In the genomic region with DNA sequence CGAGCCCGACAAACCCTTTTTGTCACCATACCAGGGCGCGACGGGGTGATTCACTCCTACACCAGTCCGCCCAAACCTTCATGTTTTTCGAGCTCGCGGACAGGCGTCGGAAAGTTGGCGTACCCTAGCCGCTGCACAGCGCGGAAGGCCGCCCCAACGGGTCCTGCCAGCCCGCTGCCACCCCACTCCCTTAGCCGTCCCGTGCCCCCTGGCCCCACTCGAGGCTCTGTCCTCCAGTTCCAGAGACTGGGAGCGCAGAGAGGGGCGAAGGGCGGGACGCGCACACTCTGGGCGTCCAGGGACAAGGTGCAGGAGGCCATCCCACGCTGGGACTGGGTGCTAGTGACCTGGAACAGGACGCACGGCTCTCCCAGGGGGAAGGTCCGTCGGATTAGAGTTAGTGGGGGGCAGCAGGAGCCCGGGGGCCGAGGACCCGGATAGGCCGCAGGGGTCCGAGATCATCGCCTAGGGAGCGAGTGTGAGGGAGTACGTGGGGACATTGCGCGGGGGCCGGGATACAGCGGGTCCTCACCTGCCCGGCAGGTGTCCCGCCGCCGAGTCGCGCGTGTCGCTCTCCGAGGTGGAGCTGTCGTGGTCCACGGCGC, we compare ENCODE assay signal across 8 mouse cellular contexts. TPM values are rescaled to one million over a fixed set of nuclear protein-coding genes. Genes with fewer than 3 reads are reported as not detected.
DNase-seq lines count a peak whose midpoint lies in the region; ATAC-seq and TF ChIP-seq lines count a peak whose summit lies in the region.

Neu2 (plus strand) TSS at position 329 of the 605 bp plus-strand sequence.

- DNase-seq in cerebellum, adult 8-10 months, result no peak
- DNase-seq in thymus, adult 2 months, result no peak
- DNase-seq in thymus, postnatal 10 days (ENCODE audit: low spot score in 2 of 2), result no peak
- no peak for DNase-seq in left cerebral cortex, postnatal 14 days (ENCODE audit: low spot score in 2 of 2)

- H3K9me3 ChIP-seq in heart, embryonic 12.5 days (replicated peaks), result 0 out of 2 replicates have a peak, but pooled peaks cover 5% of the 10 kb centered on the region
- H3K9me3 ChIP-seq in kidney, embryonic 16.5 days (ENCODE audit: low read length), result no peaks in the 10 kb centered on the region
- no peaks in the 10 kb centered on the region for H3K9me3 ChIP-seq in midbrain, embryonic 13.5 days

- no peak for TF ChIP-seq POLR2A in thymus, adult 2 months (IDR thresholded peaks at IDR 0.05; ENCODE audit: control insufficient read depth, extremely low read depth, insufficient read depth, low read length, poor library complexity)

- peaks cover 5% of the 10 kb centered on the region; the same call in 1 of the 2 replicates for H3K4me1 ChIP-seq in thymus, adult 2 months (replicated peaks; ENCODE audit: control insufficient read depth, insufficient read depth, low read length)
- H3K4me1 ChIP-seq in heart, embryonic 12.5 days (replicated peaks), result peaks cover 11% of the 10 kb centered on the region
- peaks cover 7% of the 10 kb centered on the region for H3K4me1 ChIP-seq in kidney, embryonic 16.5 days (ENCODE audit: insufficient read depth, low read length)
- peaks cover 13% of the 10 kb centered on the region for H3K4me1 ChIP-seq in midbrain, embryonic 13.5 days (replicated peaks)

- peaks cover 16% of the 10 kb centered on the region for H3K27me3 ChIP-seq in thymus, adult 2 months (ENCODE audit: control insufficient read depth, insufficient read depth, low read length)
- peaks cover 68% of the 10 kb centered on the region for H3K27me3 ChIP-seq in heart, embryonic 12.5 days (replicated peaks)
- peaks cover 47% of the 10 kb centered on the region for H3K27me3 ChIP-seq in kidney, embryonic 16.5 days (ENCODE audit: insufficient read depth, low read length)
- peaks cover 39% of the 10 kb centered on the region for H3K27me3 ChIP-seq in midbrain, embryonic 13.5 days

- no peaks in the 10 kb centered on the region for H3K36me3 ChIP-seq in thymus, adult 2 months (ENCODE audit: control insufficient read depth, insufficient read depth, low read length)
- no peaks in the 10 kb centered on the region for H3K36me3 ChIP-seq in heart, embryonic 12.5 days
- no peaks in the 10 kb centered on the region for H3K36me3 ChIP-seq in kidney, embryonic 16.5 days (ENCODE audit: insufficient read depth, low read length)
- H3K36me3 ChIP-seq in midbrain, embryonic 13.5 days, result no peaks in the 10 kb centered on the region

- peak within 1 kb of the TSS; percentile 21 for H3K4me3 ChIP-seq in thymus, adult 2 months (ENCODE audit: control insufficient read depth, insufficient read depth, low read length)
- peak within 1 kb of the TSS; percentile 73 for H3K4me3 ChIP-seq in heart, embryonic 12.5 days
- H3K4me3 ChIP-seq in kidney, embryonic 16.5 days (ENCODE audit: low read length), result peak within 1 kb of the TSS; percentile 74
- H3K4me3 ChIP-seq in midbrain, embryonic 13.5 days (replicated peaks), result peak within 1 kb of the TSS; percentile 75

- peak within 1 kb of the TSS; percentile 69 for H3K9ac ChIP-seq in heart, embryonic 12.5 days
- peak within 1 kb of the TSS; percentile 68 for H3K9ac ChIP-seq in kidney, embryonic 16.5 days (replicated peaks; ENCODE audit: low read length)
- peak within 1 kb of the TSS; percentile 80 for H3K9ac ChIP-seq in midbrain, embryonic 13.5 days (replicated peaks)

- no peak for TF ChIP-seq CTCF in thymus, adult 2 months (IDR thresholded peaks at IDR 0.05; ENCODE audit: borderline replicate concordance, control insufficient read depth, extremely low read depth, insufficient read depth, low read length, poor library complexity)

- no peak within 1 kb of the TSS for H3K27ac ChIP-seq in thymus, adult 2 months (ENCODE audit: control insufficient read depth, insufficient read depth, low read length)
- no peak within 1 kb of the TSS for H3K27ac ChIP-seq in heart, embryonic 12.5 days (ENCODE audit: poor library complexity, severe bottlenecking)
- H3K27ac ChIP-seq in kidney, embryonic 16.5 days (ENCODE audit: low read length), result no peak within 1 kb of the TSS
- no peak within 1 kb of the TSS for H3K27ac ChIP-seq in midbrain, embryonic 13.5 days

- WGBS in thymus, adult 2 months, result 4% methylated on average over 56 of the region's 56 CpGs
- 1% methylated on average over 56 of the region's 56 CpGs for WGBS in heart, embryonic 12.5 days
- under 1% methylated on average over 56 of the region's 56 CpGs for WGBS in kidney, embryonic 16.5 days
- WGBS in midbrain, embryonic 13.5 days, result 2% methylated on average over 56 of the region's 56 CpGs

- peak within 1 kb of the TSS; percentile 99 for H3K4me2 ChIP-seq in heart, embryonic 12.5 days
- H3K4me2 ChIP-seq in kidney, embryonic 16.5 days (replicated peaks; ENCODE audit: low read depth, low read length), result peak within 1 kb of the TSS; percentile 99
- peak within 1 kb of the TSS; percentile 98 for H3K4me2 ChIP-seq in midbrain, embryonic 13.5 days (replicated peaks)

- intact Hi-C loops in left cerebral cortex, postnatal 14 days (cut with DNase I), result no loop called here

- peak; percentile 53; the same call in 1 of the 2 replicates for ATAC-seq in cerebellum, adult (ENCODE audit: insufficient number of reproducible peaks, low FRiP score, low TSS enrichment)
- peak; percentile 24; the same call in 1 of the 2 replicates for ATAC-seq in heart, embryonic 12.5 days (ENCODE audit: insufficient number of reproducible peaks, low FRiP score)
- ATAC-seq in kidney, embryonic 16.5 days (ENCODE audit: low FRiP score, low TSS enrichment), result peak; percentile 66
- ATAC-seq in midbrain, embryonic 13.5 days, result peak; percentile 61

RNA-seq across cellular contexts. Expression of gene Neu2, which starts in this region (rescaled TPM):
- polyA plus RNA-seq in thymus, adult 2 months (2012; rRNA removed), result 4.0 and 6.9 TPM in 2 replicates
- not detected in 2 replicates for polyA plus RNA-seq in heart, embryonic 12.5 days (2016; fragmentation: Nextera tagmentation; extraction: Ambion mirVana)
- 0.84 and 1.2 TPM in 2 replicates for polyA plus RNA-seq in kidney, embryonic 16.5 days (2015; fragmentation: Nextera tagmentation; extraction: Ambion mirVana)
- polyA plus RNA-seq in midbrain, embryonic 13.5 days (2015; fragmentation: Nextera tagmentation; extraction: Ambion mirVana), result not detected in 2 replicates
- 1 to 10 TPM; 3.4 to 3.5 TPM for total RNA-seq in left cerebral cortex, postnatal 14 days (2021)

Comparison
In these comparisons a context has a peak if more than half of its experiments do, and no peak if none do; other contexts are left out.
1. Peak in ATAC-seq, H3K4me3 ChIP-seq, H3K9ac ChIP-seq and H3K4me2 ChIP-seq in heart, embryonic 12.5 days; RNA of the gene not detected or under 1 TPM.
2. Peak in ATAC-seq, H3K4me3 ChIP-seq, H3K9ac ChIP-seq and H3K4me2 ChIP-seq in midbrain, embryonic 13.5 days; RNA of the gene not detected or under 1 TPM.
3. H3K4me3 ChIP-seq: peak in every context shown above with its lines; median percentile 75 in midbrain, embryonic 13.5 days; 74 in kidney, embryonic 16.5 days; 73 in heart, embryonic 12.5 days; 21 in thymus, adult 2 months.